Mouse (Mus musculus): ENCODE results near the gene Gm10945.

Gm10945 gene

DNA sequence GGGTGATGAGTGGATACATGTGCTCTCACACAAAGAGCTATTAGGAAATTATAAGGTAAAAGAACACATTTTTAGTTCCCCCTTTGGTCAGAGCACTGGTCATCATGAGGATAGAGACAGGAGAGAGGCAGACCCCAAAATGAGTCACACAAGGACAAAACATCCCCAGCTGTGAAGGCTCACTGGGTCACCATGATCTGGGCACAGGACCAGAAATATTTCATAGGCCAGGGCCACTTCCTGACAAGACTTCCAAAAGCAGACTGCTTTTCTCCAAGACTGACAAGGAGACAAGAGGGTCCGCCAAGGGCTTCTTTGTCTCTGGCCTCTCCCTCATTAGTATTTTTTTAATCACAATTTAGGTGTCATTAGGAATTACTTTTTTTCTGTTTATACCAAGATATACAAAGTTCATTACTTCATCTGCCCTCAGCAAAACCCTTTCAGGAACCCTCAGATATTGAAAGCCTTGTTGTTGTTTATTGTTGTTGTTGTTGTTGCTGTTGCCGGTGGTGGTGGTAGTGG, at the start of gene Gm10945:
Gene Gm10945 (minus strand): TSS at position 475 of the 525 bp plus-strand sequence.
- no peak for DNase-seq

DNA sequence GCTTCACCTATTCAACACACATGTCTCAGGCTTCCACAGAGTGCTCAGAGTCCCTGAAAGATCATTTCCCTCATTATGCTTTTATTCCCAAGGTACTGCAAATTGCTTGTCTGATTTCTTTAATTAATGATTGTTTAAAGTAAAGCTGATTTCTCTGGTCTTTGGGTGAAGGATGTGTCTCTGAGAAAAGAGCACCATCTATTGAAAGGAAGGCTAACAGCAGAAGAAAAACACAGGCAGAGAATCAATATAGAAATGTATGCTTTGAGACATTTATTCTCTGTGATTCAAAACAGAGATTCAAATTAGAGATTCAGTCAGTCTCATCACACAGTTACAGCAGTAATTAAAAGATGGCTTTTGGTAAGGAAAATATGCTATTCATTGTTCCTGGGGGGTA, 28.7 kb upstream of the Gm10945 start:
- no peak for DNase-seq

DNA sequence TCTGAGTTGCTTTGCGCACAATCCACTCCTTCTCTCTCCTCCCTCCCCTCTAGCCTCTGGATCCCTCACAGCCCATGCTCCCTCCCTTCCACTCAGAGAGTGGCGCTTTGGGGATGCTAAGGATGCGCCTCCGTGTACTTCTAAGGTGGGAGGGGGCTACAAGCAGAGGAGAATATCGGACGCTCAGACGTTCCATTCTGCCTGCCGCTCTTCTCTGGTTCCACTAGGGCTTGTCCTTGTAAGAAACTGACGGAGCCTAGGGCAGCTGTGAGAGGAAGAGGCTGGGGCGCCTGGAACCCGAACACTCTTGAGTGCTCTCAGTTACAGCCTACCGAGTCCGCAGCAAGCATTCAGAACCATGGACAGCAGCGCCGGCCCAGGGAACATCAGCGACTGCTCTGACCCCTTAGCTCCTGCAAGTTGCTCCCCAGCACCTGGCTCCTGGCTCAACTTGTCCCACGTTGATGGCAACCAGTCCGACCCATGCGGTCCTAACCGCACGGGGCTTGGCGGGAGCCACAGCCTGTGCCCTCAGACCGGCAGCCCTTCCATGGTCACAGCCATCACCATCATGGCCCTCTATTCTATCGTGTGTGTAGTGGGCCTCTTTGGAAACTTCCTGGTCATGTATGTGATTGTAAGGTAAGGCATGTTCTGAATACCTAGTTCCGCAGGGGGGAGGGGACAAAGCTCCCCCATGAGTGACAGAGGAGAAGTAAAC, 27.1 kb upstream of the Gm10945 start:
- DNase-seq, result peak; percentile 20 to 28

DNA sequence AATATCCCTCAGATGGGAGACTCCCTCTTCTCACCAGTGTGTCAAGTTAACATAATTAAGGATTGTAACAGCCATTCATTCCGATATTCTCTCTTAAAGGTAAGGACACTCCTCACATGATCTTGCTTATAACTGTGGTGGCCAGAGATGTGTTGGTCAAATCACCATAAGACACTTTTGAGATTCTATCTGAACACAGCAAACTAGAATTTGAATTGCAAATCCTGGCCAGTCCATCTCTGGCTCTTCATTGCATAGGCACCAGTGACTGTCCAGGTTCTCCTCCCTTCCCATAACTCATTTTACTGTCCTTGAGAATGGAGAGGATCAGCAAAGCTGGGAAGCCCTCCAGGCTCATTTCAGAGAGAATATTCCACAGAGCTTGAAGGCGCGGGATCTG, 3.4 kb downstream of the Gm10945 start, which contains the start of gene Oprm1:
Gene Oprm1 (plus strand): TSS at position 301 of the 400 bp plus-strand sequence.
- DNase-seq, result no peak

DNA sequence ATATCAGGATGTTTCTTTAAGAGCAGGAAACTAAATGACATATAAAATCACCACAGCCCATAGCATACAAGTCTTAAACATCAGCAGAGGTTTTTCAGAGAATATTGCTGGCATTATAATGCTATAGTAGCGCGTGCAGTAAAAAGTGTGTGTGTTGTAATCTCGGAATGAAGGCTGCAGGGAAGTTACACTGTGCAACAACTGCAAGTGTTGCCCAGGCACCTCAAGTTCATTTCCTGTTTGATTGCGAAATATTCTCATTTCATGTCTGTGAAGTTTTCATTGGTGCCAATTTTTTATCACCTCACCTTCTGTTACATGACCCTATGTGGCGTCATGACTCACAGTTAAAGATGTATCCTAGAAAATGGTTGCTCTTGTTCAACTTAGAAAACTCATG, 8.2 kb downstream of the Gm10945 start:
- DNase-seq, result no peak

DNA sequence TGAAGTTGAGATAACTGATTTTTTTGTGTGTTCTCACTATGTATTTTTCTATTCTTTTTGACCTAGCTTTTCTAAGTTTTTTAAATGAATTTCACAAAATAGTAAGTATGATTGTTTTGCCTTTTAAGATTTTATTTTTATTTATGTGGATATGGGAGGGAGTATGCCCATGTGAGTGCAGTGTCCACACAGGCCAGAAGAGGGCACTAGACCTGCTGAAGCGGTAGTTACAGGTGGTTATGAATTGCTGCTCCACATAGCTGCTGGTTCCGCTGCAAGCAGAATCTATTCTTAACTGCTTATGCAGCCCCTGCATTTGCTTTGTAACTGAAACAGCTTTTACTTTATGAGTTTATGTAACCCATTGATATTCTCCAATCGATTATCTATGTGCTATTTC, 33.1 kb downstream of the Gm10945 start:
- peak in 1 of 2 experiments; percentile 31 for DNase-seq

DNA sequence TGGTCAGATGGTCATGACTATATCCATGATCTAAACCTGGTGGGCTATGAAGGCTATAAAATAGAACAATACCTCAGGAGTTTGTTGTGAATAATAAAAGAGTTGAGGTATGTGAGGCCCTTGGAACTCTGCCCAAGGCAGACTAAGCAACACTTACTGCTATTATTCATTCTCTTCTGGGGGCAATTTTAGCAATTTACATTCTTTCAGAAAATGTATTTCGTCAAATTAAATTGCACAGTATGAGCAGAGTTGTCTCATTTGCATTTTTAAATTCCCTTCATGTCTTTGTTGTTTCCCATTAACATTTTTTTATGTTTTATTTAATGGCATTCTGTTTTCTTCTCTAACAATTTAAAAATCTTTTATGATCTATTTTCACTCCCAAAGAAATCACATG, 37.8 kb downstream of the Gm10945 start:
- DNase-seq, result no peak

DNA sequence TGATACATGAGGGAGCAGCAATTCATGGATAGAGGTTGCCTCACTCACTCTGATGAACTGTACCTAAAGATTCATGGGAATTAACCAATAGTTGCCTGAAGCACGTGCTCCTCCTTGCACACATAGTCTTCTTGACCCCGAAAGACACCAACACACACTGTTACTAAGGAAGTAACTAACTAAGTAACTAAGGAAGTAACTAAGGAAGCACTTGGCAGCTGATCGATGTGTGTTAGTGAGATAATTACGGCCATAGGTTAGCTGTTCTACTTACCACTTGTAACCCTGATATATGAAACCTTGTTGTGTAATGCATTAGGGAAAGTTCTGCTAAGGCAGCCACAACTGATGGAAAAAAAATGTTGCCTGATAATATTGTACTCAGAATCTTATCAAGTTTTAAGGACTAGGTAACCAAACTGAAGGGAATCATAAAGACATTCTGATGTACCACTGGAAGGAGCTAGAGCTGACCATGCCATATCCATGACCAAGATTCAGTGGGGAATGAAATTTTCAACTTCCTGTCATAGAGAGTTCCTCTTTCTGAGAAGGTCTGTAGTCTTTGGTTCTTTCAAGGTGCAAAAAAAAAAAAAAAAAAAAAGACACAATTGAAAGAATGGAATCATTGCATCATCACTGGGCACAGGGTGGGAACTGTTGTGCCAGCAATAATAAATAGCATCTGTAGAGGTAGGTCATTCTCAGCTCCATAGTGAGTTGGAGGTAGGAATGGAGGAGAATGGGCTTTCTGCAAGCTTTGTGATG, 44.2 kb downstream of the Gm10945 start:
- DNase-seq, result no peak

DNA sequence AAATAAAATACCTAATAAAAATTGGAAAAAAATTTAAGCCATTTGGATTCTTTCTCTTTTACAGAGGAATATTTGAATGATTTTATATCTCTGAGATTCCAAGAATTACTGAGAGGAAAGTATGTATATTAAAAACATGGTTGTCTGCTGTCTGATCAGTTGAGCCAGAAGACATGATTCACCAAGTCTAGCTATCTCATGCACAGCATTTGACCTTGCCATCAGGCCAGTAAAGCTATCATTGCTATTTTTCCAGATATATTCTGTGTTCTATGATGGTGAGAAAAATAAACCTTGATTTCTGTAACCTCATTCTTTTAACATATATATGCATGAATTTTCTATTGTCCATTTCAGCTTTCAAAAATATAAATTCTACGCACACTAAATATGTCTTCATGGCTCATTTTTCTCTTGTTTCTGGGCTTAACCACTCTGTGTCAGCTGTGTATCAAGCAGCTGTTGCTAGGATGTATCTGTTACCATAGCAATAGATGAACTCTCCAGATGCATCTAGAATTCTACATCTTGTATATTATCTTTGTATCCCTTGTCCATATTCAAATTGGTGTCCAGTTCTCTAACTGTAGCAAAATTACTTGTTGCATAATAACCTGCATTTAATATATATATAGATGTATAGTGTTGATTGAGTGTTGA, 56.2 kb downstream of the Gm10945 start:
- no peak for DNase-seq

DNA sequence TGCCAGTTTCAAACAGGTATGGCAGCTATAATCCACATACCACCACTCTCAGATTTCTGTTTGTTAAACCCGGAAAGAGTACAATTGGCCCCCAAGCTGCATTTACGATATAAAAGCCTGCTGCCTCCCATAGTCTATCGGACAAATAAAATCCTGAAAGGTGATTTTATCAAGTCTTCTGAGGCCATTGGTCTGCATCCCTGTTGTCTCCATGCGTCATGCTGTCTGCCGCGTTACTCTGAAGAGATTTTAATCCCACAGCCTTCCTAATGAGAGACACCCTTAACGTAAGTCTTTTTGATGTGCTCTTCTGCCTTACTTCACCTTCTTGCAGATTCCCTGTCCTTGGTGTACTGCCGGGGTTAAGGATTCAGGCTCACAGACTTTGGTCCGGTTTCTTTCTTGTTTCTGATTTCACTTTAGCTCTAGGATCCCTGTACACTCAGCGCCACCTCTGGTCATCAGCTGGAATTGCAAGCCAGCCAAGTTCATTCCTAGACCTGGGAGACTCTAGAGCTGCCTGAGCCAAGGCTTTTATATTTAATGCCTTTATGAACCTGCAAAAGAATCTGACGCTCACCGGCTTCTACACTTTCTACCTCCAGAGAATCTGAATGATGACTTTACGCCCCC, 67.2 kb downstream of the Gm10945 start:
- peak; percentile 73 to 80 for DNase-seq
